Mouse (Mus musculus) limb, embryonic 11.5 days (tissue): ENCODE results near the gene Foxo3. TPM values are rescaled to one million over a fixed set of nuclear protein-coding genes. Genes with fewer than 3 reads are reported as not detected.

ENCODE experiments used
- ATAC-seq: fragments of 200-750 bp; cut with Nextera tagmentation; 2 replicates; pipeline ENCODE4 v1.8.0; 2017; ENCODE audit warnings: low read depth; ENCODE audit not compliant: insufficient number of reproducible peaks, low FRiP score, low TSS enrichment
- DNase-seq: peaks from one replicate; pipeline ENCODE4 v3.0.0-alpha.2; 2015; ENCODE audit warnings: low spot score
- H3K27ac ChIP-seq: fragments of 300-500 bp; sonication (generic); replicated peaks from 2 replicates; pipeline ENCODE4 v1.5.1; 2014; ENCODE audit warnings: low read depth, mild to moderate bottlenecking, low read length
- H3K27me3 ChIP-seq: fragments of 300-500 bp; sonication (generic); 2 replicates; pipeline ENCODE4 v1.6.1; 2014; ENCODE audit warnings: mild to moderate bottlenecking, low read length, mixed read lengths; ENCODE audit not compliant: control insufficient read depth, insufficient read depth
- H3K36me3 ChIP-seq: fragments of 300-500 bp; sonication (generic); 2 replicates; pipeline ENCODE4 v1.6.1; 2014; ENCODE audit warnings: mild to moderate bottlenecking, low read length, moderate library complexity, mixed read lengths; ENCODE audit not compliant: control insufficient read depth, insufficient read depth
- H3K4me1 ChIP-seq: fragments of 300-500 bp; sonication (generic); 2 replicates; pipeline ENCODE4 v1.6.1; 2014; ENCODE audit warnings: low read length, mixed read lengths; ENCODE audit not compliant: control insufficient read depth, insufficient read depth
- H3K4me2 ChIP-seq: fragments of 300-500 bp; sonication (generic); 2 replicates; pipeline ENCODE4 v1.6.1; 2014; ENCODE audit warnings: low read depth, mild to moderate bottlenecking, moderate library complexity; ENCODE audit not compliant: severe bottlenecking
- H3K4me3 ChIP-seq: fragments of 300-500 bp; sonication (generic); 2 replicates; pipeline ENCODE4 v1.5.1; 2014; ENCODE audit warnings: low read depth, low read length
- H3K9ac ChIP-seq: fragments of 300-500 bp; sonication (generic); 2 replicates; pipeline ENCODE4 v1.6.1; 2014; ENCODE audit warnings: mild to moderate bottlenecking, low read length
- H3K9me3 ChIP-seq: fragments of 300-500 bp; sonication (generic); 2 replicates; pipeline ENCODE4 v1.6.1; 2016; ENCODE audit warnings: low read length; ENCODE audit not compliant: control insufficient read depth
- whole genome bisulfite sequencing: fragments of 180-500 bp; shearing (Covaris S2); extraction: QIAGEN DNeasy Blood & Tissue Kit; methylation state at CpG from one replicate; pipeline ENCODE4 v1.1.7; 2014; 5-methylcytosine and 5-hydroxymethylcytosine counted together
- polyA plus RNA-seq: library from polyadenylated mRNA; unstranded; fragments of >200 nt; fragmentation: Nextera tagmentation; extraction: Ambion mirVana; gene quantifications from 2 replicates; pipeline ENCODE4 v1.2.1, GENCODE M21; 2014

The Foxo3 gene
- polyA plus RNA-seq, 1 experiment from 2014 or later = 6.2 TPM

DNA sequence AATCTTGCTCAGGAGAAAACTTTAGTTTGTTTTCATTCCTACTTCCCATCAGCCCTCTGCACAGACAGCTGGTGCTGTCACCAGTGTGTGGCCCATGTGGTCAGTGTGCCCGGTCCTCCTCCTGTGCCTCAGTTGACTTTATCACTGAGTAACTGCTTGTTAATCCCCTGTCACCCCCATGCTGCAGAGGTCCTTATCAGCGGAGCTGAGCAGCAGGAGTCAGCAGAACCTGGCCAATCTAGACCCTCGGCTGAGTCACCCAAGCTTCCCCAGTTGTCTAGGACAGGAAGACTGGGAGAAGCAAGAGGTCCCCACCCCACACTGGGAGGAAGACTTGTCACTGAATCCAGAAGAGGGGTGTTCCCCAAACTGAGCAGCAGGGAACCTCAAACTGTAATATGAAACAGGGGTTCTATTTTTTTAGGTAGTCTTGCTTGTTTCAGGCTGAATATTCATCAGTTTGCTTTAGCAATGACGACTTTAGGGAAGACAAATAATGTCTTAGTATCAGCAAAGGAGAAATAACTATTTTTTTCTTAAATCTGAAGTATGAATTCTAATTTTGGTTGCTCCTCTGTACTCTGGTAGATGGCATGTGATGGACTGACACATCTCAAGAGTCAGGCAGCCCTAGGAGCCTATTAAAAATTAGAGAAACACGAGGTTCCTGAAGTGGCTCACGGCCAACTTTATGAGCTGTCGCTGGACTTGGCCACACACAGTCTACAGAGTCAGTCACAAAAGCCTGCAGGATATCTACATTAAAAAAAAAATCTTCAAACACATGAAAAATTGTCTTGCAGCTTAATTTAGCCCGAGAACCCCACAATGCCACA lies 31.9 kb downstream of the Foxo3 start:
- 65% methylated on average over 8 of the region's 8 CpGs for whole genome bisulfite sequencing
- Histone ChIP-seq H3K36me3 (no peaks in the 10 kb centered on the region), H3K9ac (no peak overlapping the region), H3K4me1 (peaks cover 32% of the 10 kb centered on the region), H3K4me3 (no peak overlapping the region), H3K4me2 (no peak overlapping the region), H3K27me3 (no peaks in the 10 kb centered on the region), H3K9me3 (no peaks in the 10 kb centered on the region), H3K27ac (no peak overlapping the region)
- ATAC-seq = no peak
- DNase-seq = no peak

DNA sequence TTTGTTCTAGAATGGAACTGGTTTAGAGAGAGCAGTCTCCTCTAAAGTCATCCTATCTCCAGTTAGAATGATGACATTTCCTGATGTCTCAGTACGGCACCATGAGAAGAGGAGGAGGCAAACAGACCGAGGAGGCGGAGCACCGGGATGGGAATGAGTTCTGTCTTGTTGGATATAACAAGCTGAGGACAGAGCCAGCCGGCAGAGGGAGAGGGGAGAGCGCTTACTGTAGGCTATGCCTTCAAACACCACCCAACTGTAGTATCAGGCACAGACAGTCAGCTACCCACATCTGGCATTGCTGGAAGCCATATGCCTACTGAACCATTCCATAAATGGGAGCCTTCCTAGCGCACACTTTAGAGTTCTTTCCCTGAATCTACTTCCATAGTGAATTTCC lies 32.6 kb downstream of the Foxo3 start:
- no peak overlapping the region for H3K9ac ChIP-seq
- H3K4me2 ChIP-seq = no peak overlapping the region
- whole genome bisulfite sequencing = 86% methylated on average over 7 of the region's 7 CpGs
- ATAC-seq (no peak), DNase-seq (no peak)
- no peaks in the 10 kb centered on the region for H3K27me3 ChIP-seq
- no peaks in the 10 kb centered on the region for H3K9me3 ChIP-seq
- peaks cover 31% of the 10 kb centered on the region for H3K4me1 ChIP-seq
- no peaks in the 10 kb centered on the region for H3K36me3 ChIP-seq
- no peak overlapping the region for H3K27ac ChIP-seq
- no peak overlapping the region for H3K4me3 ChIP-seq

DNA sequence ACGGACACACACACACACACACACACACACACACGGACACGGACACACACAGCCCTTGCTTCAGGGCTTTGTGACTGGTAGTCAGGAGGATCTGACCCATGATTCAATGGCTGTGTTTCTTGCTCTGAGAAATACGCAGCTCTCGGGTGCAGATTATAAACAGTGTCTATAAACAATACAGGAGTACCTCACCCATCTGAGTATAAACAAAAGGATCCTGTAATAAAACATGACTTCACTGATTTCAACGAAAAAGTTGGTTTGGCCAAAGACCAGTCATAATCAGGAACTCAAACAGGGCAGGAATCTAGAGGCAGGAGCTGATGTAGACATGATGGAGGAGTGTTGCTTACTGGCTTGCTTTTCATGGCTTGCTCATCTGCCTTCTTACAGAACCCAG lies 34.1 kb downstream of the Foxo3 start:
- DNase-seq (no peak), ATAC-seq (no peak)
- Histone ChIP-seq H3K27me3 (no peaks in the 10 kb centered on the region), H3K9me3 (no peaks in the 10 kb centered on the region), H3K4me2 (no peak overlapping the region), H3K4me3 (no peak overlapping the region), H3K36me3 (no peaks in the 10 kb centered on the region), H3K27ac (no peak overlapping the region), H3K4me1 (peaks cover 22% of the 10 kb centered on the region), H3K9ac (no peak overlapping the region)
- 91% methylated on average over 6 of the region's 6 CpGs for WGBS

DNA sequence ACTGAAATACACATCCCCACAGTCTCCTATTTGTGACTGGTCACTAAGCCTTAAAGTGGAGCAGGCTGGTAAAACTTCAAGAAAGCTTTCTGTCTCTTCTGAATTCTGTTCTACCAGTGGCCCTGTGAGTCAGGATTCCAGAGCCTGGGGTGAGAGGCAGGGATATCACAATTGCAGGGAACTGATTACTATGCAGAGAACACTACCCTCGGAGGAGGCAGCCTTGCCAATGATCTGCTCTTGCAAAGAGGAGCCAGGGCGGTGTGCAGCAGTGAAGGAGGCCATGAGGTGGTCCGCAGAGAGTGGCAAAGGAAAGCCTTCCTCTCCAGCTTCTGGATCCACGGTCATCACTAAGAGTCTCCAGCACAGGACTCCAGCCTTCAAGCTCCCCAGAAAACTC lies 34.8 kb downstream of the Foxo3 start:
- Histone ChIP-seq H3K36me3 (no peaks in the 10 kb centered on the region), H3K4me2 (no peak overlapping the region), H3K27ac (no peak overlapping the region), H3K9me3 (no peaks in the 10 kb centered on the region), H3K9ac (no peak overlapping the region), H3K4me1 (peaks cover 20% of the 10 kb centered on the region), H3K4me3 (no peak overlapping the region), H3K27me3 (no peaks in the 10 kb centered on the region)
- WGBS = 79% methylated on average over 4 of the region's 4 CpGs
- ATAC-seq (no peak), DNase-seq (no peak)

DNA sequence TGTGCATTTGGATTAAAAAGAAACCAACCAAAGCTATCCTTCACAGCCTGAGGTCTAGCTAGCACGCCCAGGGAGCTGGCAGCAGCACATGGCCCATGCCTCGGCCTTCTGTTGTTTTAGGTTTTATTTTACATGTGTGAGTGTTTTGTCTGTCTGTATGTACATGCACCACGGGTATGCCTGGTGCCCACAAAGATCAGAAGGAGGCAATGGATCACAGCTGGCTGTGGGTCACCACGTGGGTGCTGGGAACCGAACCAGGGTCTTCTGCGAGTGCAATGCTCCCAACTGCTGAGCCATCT lies 36.8 kb downstream of the Foxo3 start:
- DNase-seq (no peak), ATAC-seq (no peak)
- Histone ChIP-seq H3K4me2 (no peak overlapping the region), H3K9ac (no peak overlapping the region), H3K36me3 (no peaks in the 10 kb centered on the region), H3K4me3 (no peak overlapping the region), H3K4me1 (peaks cover 10% of the 10 kb centered on the region), H3K27ac (no peak overlapping the region), H3K9me3 (no peaks in the 10 kb centered on the region), H3K27me3 (no peaks in the 10 kb centered on the region)
- 91% methylated on average over 6 of the region's 6 CpGs for WGBS

DNA sequence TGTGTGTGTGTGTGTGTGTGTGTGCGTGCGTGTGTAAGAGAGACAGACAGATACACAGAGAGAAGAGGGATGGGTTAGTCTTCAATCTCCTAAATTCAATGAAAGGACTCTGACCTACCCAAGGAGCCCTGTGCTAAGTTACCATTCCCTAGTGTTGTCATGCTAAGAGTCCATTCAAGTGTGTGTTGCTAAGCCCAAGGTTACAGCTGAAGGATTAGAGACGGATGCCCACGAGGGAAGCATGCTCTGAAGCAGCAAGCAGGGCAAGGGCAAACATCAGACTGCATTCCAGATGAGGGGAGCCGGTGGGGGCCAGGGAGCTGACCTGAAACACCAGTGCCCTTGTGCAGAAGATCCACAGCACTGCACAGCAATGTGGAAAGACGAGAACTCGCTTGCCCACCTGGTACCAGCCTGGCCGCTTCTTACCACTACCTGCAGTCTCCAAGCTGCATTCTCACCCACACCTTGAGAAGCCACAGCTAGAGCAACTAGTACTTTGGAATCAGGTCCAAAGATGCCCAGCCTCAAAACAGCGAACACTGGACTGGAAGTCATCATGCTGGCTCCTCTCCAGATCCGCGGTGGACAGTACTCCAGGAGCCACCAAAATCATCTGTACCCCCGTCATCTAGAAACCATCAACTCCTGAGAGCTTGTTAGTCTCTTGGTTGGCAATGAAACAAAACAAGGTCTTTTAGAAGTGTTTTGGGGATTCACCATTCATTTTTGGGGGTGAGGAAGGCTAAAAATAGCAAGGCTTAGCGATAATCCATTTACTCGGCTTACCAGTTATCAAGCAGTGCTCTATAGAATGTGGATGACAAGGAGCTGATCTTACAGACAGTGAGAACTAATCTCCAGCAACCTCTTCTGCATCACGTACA lies 37.4 kb downstream of the Foxo3 start:
- no peak for DNase-seq
- Histone ChIP-seq H3K36me3 (no peaks in the 10 kb centered on the region), H3K27ac (no peak overlapping the region), H3K9ac (no peak overlapping the region), H3K4me2 (no peak overlapping the region), H3K4me3 (no peak overlapping the region), H3K4me1 (peaks cover 9% of the 10 kb centered on the region; the same call in 1 of the 2 replicates), H3K27me3 (no peaks in the 10 kb centered on the region), H3K9me3 (no peaks in the 10 kb centered on the region)
- no peak for ATAC-seq
- 87% methylated on average over 15 of the region's 15 CpGs for WGBS

DNA sequence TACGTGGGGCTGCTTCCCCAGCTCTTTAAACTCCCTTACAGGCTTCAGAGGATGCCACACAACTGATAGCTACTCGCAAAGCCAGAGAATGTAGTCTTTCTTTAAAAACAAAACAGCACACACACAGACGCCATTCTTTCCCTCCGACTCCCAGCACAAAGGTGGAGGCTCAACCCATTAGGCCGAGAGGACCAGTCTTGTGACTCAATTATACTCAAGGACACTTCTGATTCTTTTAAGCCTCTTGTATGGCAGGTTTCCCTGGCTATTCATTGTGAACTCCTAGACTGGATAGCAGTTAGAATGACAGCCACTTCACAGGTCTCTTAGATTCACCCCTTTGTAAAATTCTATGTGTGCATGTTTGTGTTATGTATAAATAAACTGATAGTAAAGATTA lies 38.3 kb downstream of the Foxo3 start:
- Histone ChIP-seq H3K27ac (no peak overlapping the region), H3K36me3 (no peaks in the 10 kb centered on the region), H3K4me1 (peaks cover 9% of the 10 kb centered on the region; the same call in 1 of the 2 replicates), H3K4me2 (no peak overlapping the region), H3K9me3 (no peaks in the 10 kb centered on the region), H3K9ac (no peak overlapping the region), H3K4me3 (no peak overlapping the region), H3K27me3 (no peaks in the 10 kb centered on the region)
- WGBS = 81% methylated on average over 5 of the region's 5 CpGs
- DNase-seq (no peak), ATAC-seq (no peak)

DNA sequence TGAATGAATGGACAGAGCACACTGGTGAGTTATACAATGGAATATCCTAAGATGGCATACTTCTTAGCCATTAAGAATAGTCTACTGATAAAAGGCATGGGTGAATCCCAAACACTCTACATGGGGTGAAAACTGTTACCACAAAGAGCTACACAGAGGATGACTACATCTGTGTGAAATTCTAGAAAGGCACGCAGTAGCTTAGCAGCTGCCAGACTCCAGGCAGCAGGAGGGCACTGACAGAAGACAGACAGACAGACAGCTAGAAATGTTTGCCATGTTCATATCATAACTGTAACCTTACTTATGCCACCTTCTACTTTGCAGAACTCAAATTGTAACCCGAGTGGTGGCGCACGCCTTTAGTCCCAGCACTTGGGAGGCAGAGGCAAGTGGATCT lies 39.0 kb downstream of the Foxo3 start:
- H3K36me3 ChIP-seq = no peaks in the 10 kb centered on the region
- H3K4me3 ChIP-seq = no peak overlapping the region
- H3K27me3 ChIP-seq = no peaks in the 10 kb centered on the region
- no peaks in the 10 kb centered on the region for H3K9me3 ChIP-seq
- H3K27ac ChIP-seq = no peak overlapping the region
- no peak overlapping the region for H3K4me2 ChIP-seq
- H3K4me1 ChIP-seq = peaks cover 10% of the 10 kb centered on the region; the same call in 1 of the 2 replicates
- DNase-seq (no peak), ATAC-seq (no peak)
- no peak overlapping the region for H3K9ac ChIP-seq
- WGBS = 92% methylated on average over 4 of the region's 4 CpGs
